Mouse (Mus musculus) skeletal muscle tissue, adult 2 months (tissue): ENCODE results near the gene Gm44965.
"Not testable (repeated sequence)": the region's sequence is repeated elsewhere in the genome, so short reads cannot be mapped to it uniquely, and the experiment has no call there.

Experiments used
- DNase-seq: peaks from one replicate; pipeline ENCODE4 v3.0.0-alpha.2; 2012; ENCODE audit warnings: low read depth, low spot score

The Gm44965 gene

DNA sequence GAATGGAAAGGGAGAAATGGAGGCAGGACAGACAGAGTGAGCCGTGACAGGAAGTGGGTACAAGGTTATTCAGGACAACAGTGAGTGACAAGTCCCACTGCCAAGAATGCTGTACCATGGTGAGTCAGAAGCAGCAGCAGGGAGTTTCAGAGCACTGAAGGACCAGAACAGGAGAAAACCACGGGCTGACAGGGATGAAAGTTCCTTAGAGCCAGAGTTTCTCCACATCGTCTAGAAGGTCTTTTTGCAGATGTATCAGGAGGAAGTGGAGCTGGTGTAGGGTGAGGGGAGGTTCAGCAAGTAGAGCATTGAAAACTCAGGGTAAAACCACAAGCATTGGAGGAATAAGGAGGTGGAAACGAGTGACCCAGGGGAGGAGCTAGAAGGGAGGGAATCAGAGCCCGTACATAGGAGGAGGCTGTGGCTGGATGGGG lies 14.5 kb upstream of the Gm44965 start:
- DNase-seq = no peak

DNA sequence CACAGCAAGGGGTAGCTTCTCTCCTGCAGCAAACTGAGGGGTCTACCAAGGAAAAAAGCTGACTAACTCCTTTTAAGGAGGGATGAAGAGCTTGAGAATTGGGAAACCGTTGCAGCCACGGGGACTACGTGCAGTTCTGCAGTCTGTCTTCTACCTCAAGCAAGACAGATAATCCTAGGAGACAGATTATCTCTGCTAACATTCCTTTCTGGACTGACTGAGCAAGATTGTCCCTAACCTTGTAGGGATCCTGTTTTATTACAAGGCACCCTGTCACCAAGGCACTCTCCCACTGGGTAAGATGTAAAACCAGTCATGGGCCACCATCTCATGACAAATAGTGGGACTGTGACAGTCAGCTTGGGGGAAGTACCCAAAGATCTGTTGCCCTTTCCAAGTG lies 12.5 kb upstream of the Gm44965 start:
- DNase-seq = no peak

DNA sequence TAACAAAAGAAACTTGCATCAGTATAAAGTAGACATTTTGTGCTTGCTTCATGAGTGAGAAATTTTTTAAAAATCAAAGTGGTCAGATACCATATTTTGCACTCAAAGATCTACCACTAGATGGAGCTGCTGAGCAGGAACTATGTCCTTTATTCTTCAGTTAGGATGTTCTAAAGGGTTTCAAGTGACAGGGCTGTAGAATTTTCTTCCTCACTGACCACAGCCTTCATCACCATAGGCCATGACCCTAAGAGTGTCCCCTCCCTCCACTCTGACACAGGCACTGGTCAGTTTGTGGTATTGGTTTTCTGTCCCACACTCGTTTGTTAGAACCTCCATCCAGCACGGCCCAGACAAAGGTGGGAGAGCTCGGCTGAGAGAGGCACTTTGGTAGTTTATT lies 11.7 kb upstream of the Gm44965 start:
- no peak for DNase-seq

DNA sequence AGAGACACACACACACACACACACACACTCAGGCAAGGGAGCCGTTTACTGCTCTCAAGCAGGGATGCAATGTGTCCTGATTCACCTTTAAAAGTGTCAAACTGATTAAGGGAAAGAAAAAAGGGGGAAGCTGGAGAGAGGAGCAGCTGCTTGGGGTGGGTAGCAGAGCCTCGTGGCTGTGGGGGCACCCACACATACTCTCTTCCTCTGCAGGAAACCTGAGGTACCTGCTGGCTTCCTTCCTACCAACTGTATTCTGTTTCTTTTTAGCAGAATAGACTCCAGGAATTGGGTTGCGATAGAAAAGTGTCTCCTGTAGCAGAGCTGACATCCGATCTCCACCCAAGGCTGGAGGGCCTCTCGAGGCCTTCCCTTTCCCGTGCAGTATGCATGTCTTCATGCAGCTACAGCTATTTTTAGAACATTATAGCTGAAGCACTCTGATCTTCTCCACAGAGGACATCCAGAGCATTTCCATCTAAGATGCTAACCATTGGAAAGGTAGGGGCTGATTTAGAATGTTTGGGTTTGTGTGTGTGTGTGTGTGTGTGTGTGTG lies 4.5 kb upstream of the Gm44965 start, which contains the start of gene Gm45021:
Gene Gm45021 (plus strand): TSS at position 417 of the 557 bp plus-strand sequence.
- DNase-seq = peak; percentile 61

DNA sequence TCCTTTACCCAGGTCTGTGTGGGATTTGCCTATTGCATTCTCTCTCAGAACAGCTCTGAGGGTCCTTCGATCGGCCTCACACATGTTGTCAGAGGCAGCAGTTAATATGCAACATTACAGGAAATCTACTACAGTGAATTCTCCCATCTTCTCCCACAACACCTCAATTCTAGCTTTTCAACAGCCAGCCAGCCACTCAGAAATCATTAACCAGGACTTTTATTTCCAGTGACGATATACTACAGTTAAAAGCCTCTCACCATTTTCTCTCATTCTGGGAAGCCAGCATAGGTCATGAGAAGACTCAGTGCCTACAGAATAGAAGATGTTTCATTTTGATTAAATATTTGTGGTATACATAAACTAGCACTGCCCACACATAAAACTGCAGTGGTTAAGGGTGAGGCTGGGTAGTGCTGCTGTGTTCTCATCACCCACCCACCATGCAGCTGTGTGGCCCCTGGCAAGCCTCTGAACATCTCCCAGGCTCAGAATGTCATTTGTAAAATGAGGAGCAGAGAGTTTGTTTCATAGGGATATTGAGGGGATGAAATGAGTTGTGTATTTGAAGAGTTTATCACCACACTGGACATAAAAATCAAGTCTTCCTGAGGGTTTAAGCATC lies 2.4 kb upstream of the Gm44965 start:
- no peak for DNase-seq

DNA sequence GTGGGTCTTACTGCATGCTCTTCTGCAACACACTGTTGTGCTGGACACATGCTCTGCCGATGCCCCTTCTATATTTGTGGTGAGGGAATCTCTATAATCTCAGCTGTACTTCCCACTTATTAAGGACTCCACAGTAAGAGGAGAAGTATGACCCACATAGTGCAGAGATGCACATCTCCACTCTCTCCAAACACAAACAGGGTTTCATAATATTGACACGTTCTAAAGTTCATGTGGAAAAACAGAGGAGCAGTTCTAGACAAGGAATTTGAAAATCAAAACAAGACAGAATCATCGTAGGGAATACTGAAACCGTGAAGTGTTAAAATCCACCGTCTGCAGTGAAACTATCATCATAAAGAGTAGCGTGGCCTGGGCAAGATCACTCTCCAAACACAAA lies 1.9 kb upstream of the Gm44965 start:
- DNase-seq = no peak

DNA sequence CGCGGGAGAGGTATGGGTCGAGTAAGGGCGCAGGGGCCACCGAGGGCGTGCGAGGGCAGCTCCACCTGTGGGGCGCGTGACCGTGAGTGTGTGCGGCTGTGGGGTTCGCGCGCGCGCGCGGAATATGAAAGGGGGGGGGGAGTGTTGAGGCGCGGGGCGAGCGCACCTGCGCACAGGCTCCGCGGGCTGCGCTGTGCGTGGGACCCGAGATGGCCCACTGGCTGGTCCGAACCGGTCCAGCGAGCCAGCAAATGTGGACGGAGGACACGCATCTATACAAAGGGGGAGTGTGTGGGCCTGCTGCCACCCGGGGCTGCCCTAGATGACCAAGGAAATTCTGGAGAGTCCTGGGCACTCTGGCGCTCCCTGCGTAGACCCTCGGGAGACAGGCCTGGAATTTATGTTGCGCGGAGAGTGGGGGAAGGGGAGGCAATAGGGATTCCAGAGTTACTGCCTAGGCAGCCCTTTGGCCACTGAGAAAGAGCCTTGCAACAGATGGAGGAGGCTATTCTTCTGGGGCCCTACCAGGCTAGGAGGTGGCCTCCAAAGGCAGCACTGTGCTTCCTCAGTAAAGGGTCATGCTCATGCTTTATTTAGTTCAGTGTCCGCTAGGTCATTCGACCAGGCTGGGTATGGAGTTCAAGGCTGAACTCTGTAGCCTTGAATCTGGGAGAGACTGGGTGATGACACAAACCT lies 450 bp downstream of the Gm44965 start:
- no peak for DNase-seq

DNA sequence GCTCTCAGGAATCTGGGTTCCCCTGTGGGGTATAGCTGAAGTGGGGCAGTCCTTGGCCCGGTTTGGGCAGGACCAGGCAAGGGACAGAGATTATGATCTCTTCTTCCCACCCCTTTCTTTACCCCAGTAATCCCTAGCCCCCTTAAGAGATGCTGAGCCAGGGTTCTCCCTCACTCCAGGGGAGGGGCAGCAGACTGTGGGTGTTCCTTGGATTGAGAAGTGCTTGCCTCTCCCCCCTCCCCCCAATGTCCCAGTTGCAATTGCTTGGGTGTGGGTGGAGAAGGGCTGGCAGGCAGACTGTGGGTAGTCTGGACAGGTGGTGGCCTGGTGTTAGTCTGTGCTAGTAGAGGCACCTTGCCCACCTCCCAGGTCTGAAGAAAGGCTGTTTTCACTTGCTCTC lies 1.5 kb downstream of the Gm44965 start:
- DNase-seq = no peak

DNA sequence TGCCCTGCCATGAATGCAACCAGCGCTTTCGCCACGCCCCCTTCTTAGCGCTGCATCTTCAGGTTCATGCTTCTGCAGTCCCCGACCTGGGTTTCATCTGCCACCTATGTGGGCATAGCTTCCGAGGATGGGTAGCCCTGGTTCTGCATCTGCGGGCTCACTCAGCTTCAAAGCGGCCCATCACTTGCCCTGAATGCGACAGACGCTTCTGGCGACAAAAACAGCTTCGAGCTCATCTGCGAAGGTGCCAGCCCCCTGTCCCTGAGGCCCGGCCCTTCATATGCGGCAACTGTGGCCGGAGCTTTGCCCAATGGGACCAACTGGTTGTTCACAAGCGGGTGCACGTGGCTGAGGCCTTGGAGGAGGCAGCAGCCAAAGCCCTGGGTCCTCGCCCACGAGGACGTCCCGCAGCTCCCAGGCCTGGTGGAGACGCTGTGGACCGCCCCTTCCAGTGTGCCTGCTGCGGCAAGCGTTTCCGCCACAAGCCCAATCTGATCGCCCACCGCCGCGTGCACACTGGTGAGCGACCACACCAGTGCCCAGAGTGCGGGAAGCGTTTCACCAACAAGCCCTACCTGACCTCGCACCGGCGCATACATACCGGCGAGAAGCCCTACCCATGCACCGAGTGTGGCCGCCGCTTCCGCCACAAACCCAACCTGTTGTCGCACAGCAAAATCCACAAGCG lies 2.9 kb downstream of the Gm44965 start:
- DNase-seq = no peak

DNA sequence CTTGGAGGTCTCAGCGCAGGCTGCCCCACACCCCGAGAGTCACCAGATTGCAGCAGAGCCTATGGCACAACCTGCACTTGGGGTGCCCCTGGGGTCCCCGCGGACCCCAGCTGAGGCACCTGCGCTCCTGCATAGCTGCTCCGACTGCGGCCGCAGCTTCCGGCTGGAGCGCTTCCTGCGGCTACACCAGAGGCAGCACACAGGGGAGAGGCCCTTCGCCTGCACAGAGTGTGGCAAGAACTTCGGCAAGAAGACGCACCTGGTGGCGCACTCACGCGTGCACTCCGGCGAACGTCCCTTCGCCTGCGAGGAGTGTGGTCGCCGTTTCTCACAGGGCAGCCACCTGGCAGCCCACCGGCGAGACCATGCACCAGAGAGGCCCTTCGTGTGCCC lies 3.5 kb downstream of the Gm44965 start:
- DNase-seq = no peak

DNA sequence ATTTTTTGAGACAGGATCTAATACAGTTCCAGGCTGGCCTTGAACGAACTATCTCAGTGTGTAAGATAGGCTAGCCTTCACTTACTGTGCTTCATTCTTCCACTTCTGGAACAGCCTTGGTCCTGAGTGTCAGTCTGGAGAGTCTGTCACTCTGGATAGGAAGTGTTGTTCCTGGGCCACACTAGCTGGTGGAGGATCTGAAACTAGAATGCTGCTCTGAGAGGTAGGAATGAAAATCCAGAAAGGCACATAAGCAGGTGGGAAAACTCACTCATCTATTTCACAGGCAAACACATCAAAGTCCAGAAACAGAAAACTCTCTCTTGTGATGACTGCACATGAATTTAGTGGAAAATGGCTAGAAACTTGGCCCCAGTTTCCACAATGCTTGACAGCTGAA lies 6.9 kb downstream of the Gm44965 start:
- DNase-seq = no peak

DNA sequence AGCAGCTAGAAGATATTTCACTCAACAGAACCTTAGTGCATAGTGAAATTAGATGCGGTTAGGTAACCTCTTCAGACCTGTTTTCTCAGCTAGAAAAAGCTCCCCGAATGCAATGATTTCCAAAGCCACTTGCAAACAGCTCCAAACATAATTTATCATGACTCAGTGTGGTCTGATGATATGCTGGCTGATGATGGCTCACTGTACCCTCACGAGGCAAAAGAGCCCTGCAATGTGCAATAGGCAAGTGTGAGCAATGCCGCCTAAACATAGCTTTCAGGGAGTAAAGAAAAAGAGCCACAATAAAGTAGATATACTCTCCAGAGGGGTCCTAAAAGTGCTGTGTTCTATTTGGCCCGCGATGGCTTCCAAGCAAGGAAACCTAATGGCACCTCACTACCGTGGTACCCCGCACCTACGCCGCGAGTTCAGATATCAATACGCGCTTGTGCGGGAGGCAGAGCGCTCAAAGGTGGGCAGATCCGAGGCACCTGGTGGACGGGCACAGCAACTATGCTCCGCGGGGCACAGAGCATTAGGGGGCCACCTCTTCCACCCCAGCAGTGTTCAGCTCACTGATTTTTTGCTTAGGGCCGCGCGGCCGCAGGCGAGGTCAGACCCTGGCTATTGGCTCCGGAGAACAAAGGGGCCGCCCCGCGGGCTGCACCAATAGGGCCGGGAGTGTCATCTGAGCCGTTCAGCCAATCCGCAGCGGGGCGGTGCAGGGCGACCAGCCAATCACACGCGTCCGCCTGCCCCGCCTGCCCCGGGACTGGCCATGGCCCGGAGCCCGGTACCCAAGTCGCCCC lies 7.7 kb downstream of the Gm44965 start, which contains the start of gene Zfp775:
Gene Zfp775 (plus strand): TSS at position 793 of the 809 bp plus-strand sequence.
- peak; percentile 96 for DNase-seq

DNA sequence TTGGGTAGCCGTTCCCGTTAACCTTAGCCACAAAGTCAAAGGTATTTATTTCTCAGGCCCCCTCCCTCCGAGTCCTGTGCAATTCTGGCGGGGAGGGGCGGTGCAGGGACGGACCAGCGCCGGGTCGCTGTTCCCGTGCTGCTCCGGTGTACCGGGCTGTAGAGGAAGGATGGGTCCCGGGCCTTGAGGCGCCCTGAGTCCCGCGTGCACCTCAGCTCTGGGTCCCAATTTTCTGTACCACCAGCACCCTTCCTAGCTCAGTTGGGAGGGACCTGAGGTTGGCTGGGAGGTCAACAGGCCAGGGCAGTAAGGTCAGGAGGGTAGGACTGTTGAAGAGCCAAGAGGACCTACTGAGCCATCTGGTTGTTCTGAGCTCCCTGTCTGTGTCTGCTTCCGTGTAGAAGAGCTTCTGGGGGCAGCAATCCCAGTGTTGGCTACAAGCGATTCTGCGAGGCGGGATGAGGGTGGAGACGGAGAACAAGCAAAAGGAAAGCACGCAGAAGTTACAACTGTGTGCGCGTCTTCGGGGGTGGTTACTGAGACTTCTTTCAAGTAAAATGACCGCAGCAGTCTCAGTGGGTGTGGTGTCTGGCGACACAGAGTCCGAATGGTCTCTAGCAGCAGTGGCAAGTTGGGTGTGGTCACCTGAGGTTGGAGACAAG lies 8.5 kb downstream of the Gm44965 start:
- no peak for DNase-seq

DNA sequence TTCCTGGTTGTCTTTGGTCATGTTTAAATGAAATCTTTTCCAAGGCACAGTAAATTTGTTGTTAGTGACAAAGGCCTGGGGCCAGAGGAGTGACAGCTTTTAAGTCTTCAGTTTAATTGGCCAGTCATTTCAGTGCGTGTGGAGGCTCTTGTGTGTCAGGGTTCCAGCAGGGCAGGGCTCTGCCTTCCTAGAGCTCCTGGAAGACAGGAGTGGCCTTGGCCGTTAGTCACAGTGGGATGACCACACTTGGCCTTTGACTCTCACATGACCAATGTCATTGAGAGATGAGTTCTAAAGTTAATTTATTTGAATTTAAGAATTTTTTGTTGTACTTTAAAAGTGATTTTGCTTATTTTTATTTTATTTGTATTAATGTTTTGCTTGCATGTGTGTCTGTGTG lies 14.4 kb downstream of the Gm44965 start:
- DNase-seq = no peak

DNA sequence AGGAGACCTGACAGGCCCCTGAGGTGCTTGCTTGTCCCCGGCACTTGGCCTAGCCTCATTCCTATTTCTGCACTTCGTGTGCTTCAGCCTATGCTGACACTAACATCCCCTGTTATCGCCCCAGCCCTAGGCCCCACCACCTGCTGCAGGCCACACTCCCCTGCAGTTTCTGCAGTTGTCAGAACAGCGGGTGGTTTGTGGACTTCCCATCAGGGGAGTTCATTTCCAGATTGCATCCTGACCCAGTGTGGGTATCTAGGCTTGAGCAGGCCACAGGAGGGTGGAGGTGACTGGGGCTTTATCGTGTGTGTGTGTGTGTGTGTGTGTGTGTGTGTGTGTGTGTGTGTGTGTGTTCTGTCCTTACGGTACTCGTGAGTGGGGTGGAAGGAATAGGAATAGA lies 15.8 kb downstream of the Gm44965 start:
- DNase-seq = no peak

DNA sequence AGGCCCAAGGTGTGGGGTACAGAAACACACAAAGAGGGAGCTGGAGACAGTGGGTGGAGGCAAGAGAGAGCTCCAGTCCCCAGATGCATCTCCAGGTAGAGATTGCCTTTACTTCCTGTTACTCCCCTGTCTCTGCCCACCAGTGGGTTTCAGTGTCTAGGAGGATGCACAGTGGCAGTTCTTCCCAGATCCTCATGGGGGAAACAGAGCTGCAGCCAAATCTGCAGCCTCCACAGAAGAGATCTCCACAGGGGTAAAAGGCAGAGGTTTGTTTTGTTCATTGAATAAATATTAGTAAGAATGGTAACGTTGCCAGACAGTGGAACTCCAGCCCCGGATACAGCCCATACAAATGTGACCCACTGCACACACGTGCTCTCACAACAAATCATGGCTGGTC lies 16.9 kb downstream of the Gm44965 start:
- DNase-seq = no peak

DNA sequence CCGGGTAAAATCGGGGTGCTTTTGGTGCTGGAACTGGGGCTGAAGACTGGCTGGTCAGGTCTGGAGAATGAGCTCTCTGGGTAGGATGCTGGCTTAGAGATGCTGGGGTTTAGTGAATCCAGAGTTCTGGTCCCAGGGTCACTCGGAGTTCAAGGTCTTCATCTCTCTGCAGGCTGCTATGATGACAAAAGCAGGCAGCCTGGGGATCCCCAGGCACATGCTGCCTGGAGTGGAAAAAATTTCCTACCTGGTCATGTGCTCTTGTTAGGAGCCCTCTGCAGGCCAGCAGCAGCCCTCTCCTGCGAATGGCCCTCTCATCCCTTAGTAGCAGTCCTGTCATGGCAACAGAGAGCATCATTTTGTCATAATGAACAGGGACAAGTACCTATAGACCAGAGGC lies 19.7 kb downstream of the Gm44965 start:
- DNase-seq = no peak

DNA sequence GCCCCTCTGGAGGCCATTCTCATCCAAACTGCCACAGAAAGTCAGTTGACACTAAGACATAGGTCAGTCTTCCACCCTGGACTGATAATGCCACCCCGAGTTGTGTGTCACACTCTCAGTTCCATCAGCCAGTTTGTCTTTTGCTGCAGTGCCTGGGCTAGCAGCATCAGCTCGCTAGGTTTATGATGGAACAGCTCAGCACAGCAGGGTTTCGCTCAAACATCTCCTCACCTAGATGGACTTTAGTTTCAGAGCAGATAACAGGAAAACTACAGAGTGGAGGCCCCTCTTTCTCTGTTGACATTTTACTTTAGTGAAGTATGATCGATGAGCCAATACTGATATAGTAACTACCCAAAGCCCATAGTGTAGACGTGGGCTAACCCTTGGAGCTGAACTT lies 21.0 kb downstream of the Gm44965 start:
- no peak for DNase-seq

DNA sequence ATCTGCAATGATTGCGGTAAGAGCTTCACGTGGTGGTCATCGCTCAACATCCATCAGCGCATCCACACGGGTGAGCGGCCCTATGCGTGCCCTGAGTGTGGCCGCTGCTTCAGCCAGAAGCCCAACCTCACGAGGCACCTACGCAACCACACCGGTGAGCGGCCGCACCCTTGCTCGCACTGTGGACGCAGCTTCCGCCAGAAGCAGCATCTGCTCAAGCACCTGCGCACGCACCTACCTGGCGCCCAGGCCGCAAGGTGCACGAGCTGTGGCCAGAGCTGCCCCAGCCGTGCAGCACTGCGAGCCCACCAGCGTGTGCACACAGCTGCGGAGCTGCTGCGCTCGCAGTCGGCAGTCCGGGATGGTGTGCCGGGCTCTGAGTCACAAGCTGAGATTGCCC lies 26.3 kb downstream of the Gm44965 start:
- no peak for DNase-seq

DNA sequence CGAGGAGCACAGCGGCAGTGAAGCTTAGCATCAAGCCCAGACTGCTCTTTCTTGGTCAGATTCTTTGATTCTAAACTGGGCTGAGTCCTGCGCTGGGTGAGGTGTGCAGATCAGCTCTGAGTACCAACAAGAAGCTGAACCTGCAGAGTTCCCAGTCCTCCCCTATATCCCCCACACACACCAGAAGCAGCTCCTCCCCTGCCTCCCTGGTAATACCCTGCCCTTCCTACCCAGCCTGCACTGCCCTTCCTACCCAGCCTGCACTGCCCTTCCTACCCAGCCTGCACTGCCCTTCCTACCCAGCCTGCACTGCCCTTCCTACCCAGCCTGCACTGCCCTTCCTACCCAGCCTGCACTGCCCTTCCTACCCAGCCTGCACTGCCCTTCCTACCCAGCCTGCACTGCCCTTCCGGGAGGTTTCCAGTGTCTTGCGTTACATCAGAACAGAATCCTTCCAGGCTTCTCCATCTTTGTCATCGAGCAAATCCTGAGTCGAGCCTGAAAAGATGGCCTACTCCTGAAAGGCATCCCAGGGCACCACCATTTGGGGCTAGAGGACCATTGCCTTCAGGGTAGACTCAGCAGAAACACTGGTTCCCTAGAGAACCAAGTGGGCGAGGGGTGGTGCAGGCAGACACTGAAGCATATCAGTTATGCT lies 28.6 kb downstream of the Gm44965 start:
- DNase-seq = not testable (repeated sequence)

DNA sequence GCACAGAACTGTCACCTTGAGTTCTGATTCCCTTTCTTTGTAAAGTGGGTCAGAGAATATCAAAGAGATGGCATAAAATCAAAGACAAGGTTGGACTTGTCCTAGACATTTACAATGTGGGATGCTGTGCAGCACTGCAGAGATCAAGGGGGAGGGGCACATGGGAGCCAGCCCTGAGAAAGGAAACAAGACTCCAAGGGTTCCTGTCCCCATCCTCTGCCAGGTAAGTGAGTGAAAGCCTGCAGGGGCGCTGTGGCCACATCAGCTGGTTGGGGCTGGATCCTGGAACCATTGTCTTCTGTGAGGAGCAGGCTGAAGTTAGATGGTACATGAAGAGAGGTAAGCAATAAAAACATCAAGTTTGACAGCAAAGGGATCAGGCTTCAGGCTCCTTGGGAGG lies 29.7 kb downstream of the Gm44965 start:
- no peak for DNase-seq
